Comparison of ENCODE assay signal across 19 mouse cellular contexts in genomic region chr6:52425082-52425481, GRCm38 (mm10).
DNase-seq lines count a peak whose midpoint lies in the region; TF ChIP-seq lines count a peak whose summit lies in the region.
"Had no signal": no experiment of that assay in that cellular context is flagged by ENCODE, and none has a peak within 500 bp of the region (broad histone marks: within the 10 kb centered on the region; RNA-seq: fewer than 3 reads in every experiment).

No protein-coding gene starts in this region.

- H3K9me3 ChIP-seq in CH12.LX (replicated peaks; ENCODE audit: low read length), result no peaks in the 10 kb centered on the region
- H3K9me3 ChIP-seq: G1E had no signal

- no peaks in the 10 kb centered on the region for H3K79me2 ChIP-seq in heart, adult 2 months (replicated peaks; ENCODE audit: control insufficient read depth, insufficient read depth, low read length)
- H3K79me2 ChIP-seq in CH12.LX (replicated peaks; ENCODE audit: control insufficient read depth, extremely low read depth, insufficient read depth, poor library complexity, severe bottlenecking) (no peaks in the 10 kb centered on the region), macrophage (ENCODE audit: inconsistent target) (no peaks in the 10 kb centered on the region)

- no peak for TF ChIP-seq EP300 in heart, adult 2 months (IDR thresholded peaks at IDR 0.05; ENCODE audit: insufficient read depth, low read depth, low read length)
- peak; percentile 64; the same call in 1 of the 2 replicates for TF ChIP-seq EP300 in CH12.LX (IDR thresholded peaks at IDR 0.05; ENCODE audit: low read length)

- TF ChIP-seq RAD21 in CH12.LX (IDR thresholded peaks at IDR 0.05; ENCODE audit: low read depth, low read length), result no peak

- TF ChIP-seq POLR2A in heart, adult 2 months (IDR thresholded peaks at IDR 0.05; ENCODE audit: insufficient read depth, low read depth, low read length), result no peak
- no peak for TF ChIP-seq POLR2A in CH12.LX (IDR thresholded peaks at IDR 0.05; ENCODE audit: low read depth, low read length)
- TF ChIP-seq POLR2A in kidney, adult 2 months (IDR thresholded peaks at IDR 0.05; ENCODE audit: low read depth, low read length), result no peak

- TF ChIP-seq CTCF in heart, adult 2 months (IDR thresholded peaks at IDR 0.05), result no peak
- TF ChIP-seq CTCF in CH12.LX (conservative IDR thresholded peaks at IDR 0.05 in 1 of 2, IDR thresholded peaks at IDR 0.05 in 1 of 2; ENCODE audit: low read depth in 2 of 2, low read length in 2 of 2), result no peak
- TF ChIP-seq CTCF in kidney, adult 2 months (conservative IDR thresholded peaks at IDR 0.05; ENCODE audit: insufficient read depth, insufficient read length, low read depth, low read length), result no peak

- no peaks in the 10 kb centered on the region; the same call in 1 of the 2 replicates for H3K4me1 ChIP-seq in heart, adult 2 months (ENCODE audit: control insufficient read depth, insufficient read depth, low read length)
- H3K4me1 ChIP-seq in CH12.LX (ENCODE audit: control insufficient read depth in 1 of 2, insufficient read depth in 2 of 2), result no peaks in the 10 kb centered on the region
- H3K4me1 ChIP-seq in kidney, adult 2 months (ENCODE audit: control insufficient read depth, insufficient read depth, low read length), result no peaks in the 10 kb centered on the region

- DNase-seq in heart, adult 11 months, result peak; percentile 41
- DNase-seq in heart, adult 2 months, result no peak
- peak; percentile 5 for DNase-seq in CH12.LX (ENCODE audit: extremely low read depth)
- DNase-seq in kidney, adult 2 months, result no peak
- no peak for DNase-seq in spleen, postnatal 36 days (ENCODE audit: low spot score in 2 of 2)
- DNase-seq: adrenal gland, adult 2 months; adrenal gland, adult 8-10 months; adrenal gland, postnatal 10 days; adrenal gland, postnatal 14 days; adrenal gland, postnatal 25 days; adrenal gland, postnatal 36 days; B cell, adult 2 months; cerebellum, adult 11 months; cerebellum, adult 11-12 months; cerebellum, adult 18-20 months; cerebellum, adult 2 months had no signal

- dilution Hi-C loops in CH12.LX (cut with MboI; ENCODE audit: extremely low pct_ligation_motif_present, extremely low pct_unique_long_range_greater_than_20kb, low sequenced_read_pairs), result no loop called here

- no peaks in the 10 kb centered on the region for H3K36me3 ChIP-seq in heart, adult 2 months (ENCODE audit: control insufficient read depth, insufficient read depth, low read length)
- H3K36me3 ChIP-seq in CH12.LX (replicated peaks in 1 of 2; ENCODE audit: control insufficient read depth in 1 of 2, insufficient read depth in 1 of 2, low read length in 1 of 2) (no peaks in the 10 kb centered on the region), macrophage (ENCODE audit: inconsistent target) (no peaks in the 10 kb centered on the region)
- no peaks in the 10 kb centered on the region for H3K36me3 ChIP-seq in kidney, adult 2 months (ENCODE audit: control insufficient read depth, insufficient read depth, low read length)
- H3K36me3 ChIP-seq: G1E had no signal

- WGBS in heart, adult 2 months, result 89% methylated on average over 4 of the region's 4 CpGs
- 94% methylated on average over 4 of the region's 4 CpGs for WGBS in macrophage (ENCODE audit: missing documents)
- WGBS in kidney, adult 2 months, result 97% methylated on average over 4 of the region's 4 CpGs

- intact Hi-C loops in heart, adult 2 months (cut with DNase I), result no loop called here

- no peak overlapping the region for H3K4me3 ChIP-seq in heart, adult 2 months
- H3K4me3 ChIP-seq in CH12.LX (replicated peaks in 1 of 3; ENCODE audit: low read depth in 2 of 3, low read length in 2 of 3, poor library complexity in 1 of 3) (no peak overlapping the region), macrophage (ENCODE audit: inconsistent target) (no peak overlapping the region)
- no peak overlapping the region for H3K4me3 ChIP-seq in kidney, adult 2 months (ENCODE audit: insufficient read depth, low read depth, low read length)

- H3K4me2 ChIP-seq in CH12.LX (ENCODE audit: insufficient read depth, low read depth, poor library complexity, severe bottlenecking), result no peak overlapping the region

- no peaks in the 10 kb centered on the region for H3K27me3 ChIP-seq in heart, adult 2 months (ENCODE audit: control insufficient read depth, insufficient read depth, low read length)
- no peaks in the 10 kb centered on the region for H3K27me3 ChIP-seq in CH12.LX (replicated peaks)
- H3K27me3 ChIP-seq in kidney, adult 2 months (replicated peaks; ENCODE audit: control insufficient read depth, insufficient read depth, low read length), result no peaks in the 10 kb centered on the region
- H3K27me3 ChIP-seq: Patski had no signal

- no peak overlapping the region for H3K9ac ChIP-seq in heart, adult 2 months (ENCODE audit: low read depth, low read length)
- no peak overlapping the region for H3K9ac ChIP-seq in CH12.LX (ENCODE audit: insufficient read depth, low read depth)

- in situ Hi-C loops in CH12.LX (cut with MboI; ENCODE audit: low pct_ligation_motif_present, low pct_unique_long_range_greater_than_20kb, low sequenced_read_pairs), result no loop called here

- H3K27ac ChIP-seq in heart, adult 2 months, result no peak overlapping the region
- H3K27ac ChIP-seq in CH12.LX (ENCODE audit: insufficient read depth, low read depth) (no peak overlapping the region), macrophage (0 out of 2 replicates have a peak overlapping the region, but pooled peaks have one; percentile 17)
- no peak overlapping the region for H3K27ac ChIP-seq in kidney, adult 2 months (ENCODE audit: insufficient read depth, low read depth, low read length)

TF ChIP-seq in CH12.LX, 34 proteins besides CTCF, POLR2A, EP300 and RAD21:
- TF ChIP-seq TCF12 (IDR thresholded peaks at IDR 0.05; ENCODE audit: low read depth, low read length) (no peak), RCOR1 (conservative IDR thresholded peaks at IDR 0.05; ENCODE audit: low read depth, low read length) (peak; percentile 26; the same call in 1 of the 2 replicates), PAX5 (IDR thresholded peaks at IDR 0.05; ENCODE audit: low read length) (no peak), USF1 (IDR thresholded peaks at IDR 0.05; ENCODE audit: low read depth, low read length) (no peak), GABPA (IDR thresholded peaks at IDR 0.05; ENCODE audit: insufficient replicate concordance, low read depth, low read length) (no peak), MAFK (IDR thresholded peaks at IDR 0.05; ENCODE audit: insufficient replicate concordance, low read length) (no peak), IRF4 (IDR thresholded peaks at IDR 0.05; ENCODE audit: low read depth, low read length) (peak; percentile 87), UBTF (IDR thresholded peaks at IDR 0.05; ENCODE audit: low read depth, low read length) (no peak), ETS1 (conservative IDR thresholded peaks at IDR 0.05; ENCODE audit: low read depth, low read length) (peak; percentile 32; the same call in 1 of the 2 replicates), JUN (IDR thresholded peaks at IDR 0.05; ENCODE audit: insufficient read depth, low read depth, low read length) (peak; percentile 34; the same call in 1 of the 2 replicates), ZC3H11A (IDR thresholded peaks at IDR 0.05; ENCODE audit: low read depth, low read length) (no peak), POLR2AphosphoS2 (IDR thresholded peaks at IDR 0.05; ENCODE audit: low read depth, low read length) (no peak), MEF2A (IDR thresholded peaks at IDR 0.05; ENCODE audit: borderline replicate concordance, low read depth, low read length) (no peak), NELFE (IDR thresholded peaks at IDR 0.05; ENCODE audit: low read depth, low read length) (no peak), BHLHE40 (IDR thresholded peaks at IDR 0.05; ENCODE audit: low read depth, low read length) (0 out of 2 replicates have a peak, but pooled peaks have one; percentile 39), MAZ (IDR thresholded peaks at IDR 0.05; ENCODE audit: low read depth, low read length) (no peak), JUND (conservative IDR thresholded peaks at IDR 0.05; ENCODE audit: low read depth, low read length) (peak; percentile 46; the same call in 1 of the 2 replicates), TBP (conservative IDR thresholded peaks at IDR 0.05; ENCODE audit: low read depth, low read length) (no peak), NRF1 (IDR thresholded peaks at IDR 0.05; ENCODE audit: low read depth, low read length) (no peak), CHD2 (IDR thresholded peaks at IDR 0.05; ENCODE audit: low read length) (no peak)
TF ChIP-seq in CH12.LX: peak in this region for 6.

Comparison
In these comparisons a context has a peak if more than half of its experiments do, and no peak if none do; other contexts are left out.
1. DNase-seq: peak in heart, adult 11 months (single experiment) and CH12.LX (single experiment); none in heart, adult 2 months (0 of 2), kidney, adult 2 months (single experiment) and spleen, postnatal 36 days (0 of 2).